Mouse (Mus musculus) intestine, embryonic 15.5 days (tissue): Measurements from ENCODE around the gene Fkbp6. TPM values are rescaled to one million over a fixed set of nuclear protein-coding genes. Genes with fewer than 3 reads are reported as not detected.

ENCODE experiments used
- ATAC-seq: fragments of 200-750 bp; cut with Nextera tagmentation; 2 replicates; pipeline ENCODE4 v1.8.0; 2017; ENCODE audit warnings: moderate TSS enrichment, moderate library complexity
- H3K27ac ChIP-seq: fragments of 300-500 bp; sonication (generic); 2 replicates; pipeline ENCODE4 v1.5.1; 2015; ENCODE audit warnings: mild to moderate bottlenecking, inconsistent platforms
- H3K27me3 ChIP-seq: fragments of 300-500 bp; sonication (generic); replicated peaks from 2 replicates; pipeline ENCODE4 v1.6.1; 2015; ENCODE audit warnings: inconsistent platforms
- H3K36me3 ChIP-seq: fragments of 300-500 bp; sonication (generic); 2 replicates; pipeline ENCODE4 v1.6.1; 2015; ENCODE audit warnings: inconsistent platforms
- H3K4me1 ChIP-seq: fragments of 300-500 bp; sonication (generic); replicated peaks from 2 replicates; pipeline ENCODE4 v1.6.1; 2015; ENCODE audit warnings: inconsistent platforms
- H3K4me2 ChIP-seq: fragments of 300-500 bp; sonication (generic); replicated peaks from 2 replicates; pipeline ENCODE4 v1.6.1; 2015; ENCODE audit warnings: mild to moderate bottlenecking, inconsistent platforms
- H3K4me3 ChIP-seq: fragments of 300-500 bp; sonication (generic); replicated peaks from 2 replicates; pipeline ENCODE4 v1.5.1; 2015; ENCODE audit warnings: inconsistent platforms
- H3K9ac ChIP-seq: fragments of 300-500 bp; sonication (generic); 2 replicates; pipeline ENCODE4 v1.6.1; 2015; ENCODE audit warnings: inconsistent platforms
- H3K9me3 ChIP-seq: fragments of 300-500 bp; sonication (generic); 2 replicates; pipeline ENCODE4 v1.6.1; 2016; ENCODE audit warnings: inconsistent platforms
- WGBS: fragments of 180-500 bp; shearing (Covaris S2); methylation state at CpG from one replicate; pipeline ENCODE4 v1.1.7; 2015; 5-methylcytosine and 5-hydroxymethylcytosine counted together
- polyA plus RNA-seq: library from polyadenylated mRNA; unstranded; fragments of >200 nt; fragmentation: Nextera tagmentation; extraction: Ambion mirVana; gene quantifications from 2 replicates; pipeline ENCODE4 v1.2.1, GENCODE M21; 2015

Gene Fkbp6
- polyA plus RNA-seq, 1 experiment from 2014 or later = 0.40 TPM

DNA sequence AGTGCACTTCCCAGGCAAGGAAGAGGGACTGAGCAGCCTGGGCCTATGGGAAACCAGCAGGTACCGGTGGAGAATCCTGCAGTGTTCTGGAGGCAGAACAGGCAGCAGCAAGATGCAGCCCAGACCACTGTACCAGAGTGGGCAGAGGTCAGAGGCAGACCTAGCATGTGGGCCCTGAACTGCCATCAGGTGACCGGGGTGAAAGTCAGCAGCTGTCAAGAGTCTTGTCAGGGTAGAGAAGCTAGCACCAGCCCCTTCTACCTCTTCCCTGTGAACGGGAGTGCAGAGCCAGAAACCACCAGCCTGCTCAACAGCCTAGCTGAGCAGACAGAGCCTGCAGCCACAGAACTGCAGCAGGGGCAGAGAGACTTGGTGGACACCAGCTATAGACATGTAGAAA lies 47.9 kb downstream of the Fkbp6 start:
- no peak for ATAC-seq
- Histone ChIP-seq H3K27me3 (no peaks in the 10 kb centered on the region), H3K36me3 (no peaks in the 10 kb centered on the region), H3K9ac (no peak overlapping the region), H3K9me3 (no peaks in the 10 kb centered on the region), H3K4me1 (no peaks in the 10 kb centered on the region), H3K27ac (no peak overlapping the region), H3K4me2 (no peak overlapping the region), H3K4me3 (no peak overlapping the region)
- WGBS = 28% methylated on average over 3 of the region's 3 CpGs

- H3K4me3 ChIP-seq = no peak overlapping the region
- no peak overlapping the region for H3K9ac ChIP-seq
- WGBS = 77% methylated on average over 2 of the region's 2 CpGs
- H3K27me3 ChIP-seq = no peaks in the 10 kb centered on the region
- H3K9me3 ChIP-seq = no peaks in the 10 kb centered on the region
- H3K27ac ChIP-seq = no peak overlapping the region
- no peaks in the 10 kb centered on the region for H3K36me3 ChIP-seq
- H3K4me2 ChIP-seq = no peak overlapping the region
- no peak for ATAC-seq
- no peaks in the 10 kb centered on the region for H3K4me1 ChIP-seq
These were observed 57.8 kb downstream of the Fkbp6 start for GRCm38 (mm10) chr5:135292001-135292400.

DNA sequence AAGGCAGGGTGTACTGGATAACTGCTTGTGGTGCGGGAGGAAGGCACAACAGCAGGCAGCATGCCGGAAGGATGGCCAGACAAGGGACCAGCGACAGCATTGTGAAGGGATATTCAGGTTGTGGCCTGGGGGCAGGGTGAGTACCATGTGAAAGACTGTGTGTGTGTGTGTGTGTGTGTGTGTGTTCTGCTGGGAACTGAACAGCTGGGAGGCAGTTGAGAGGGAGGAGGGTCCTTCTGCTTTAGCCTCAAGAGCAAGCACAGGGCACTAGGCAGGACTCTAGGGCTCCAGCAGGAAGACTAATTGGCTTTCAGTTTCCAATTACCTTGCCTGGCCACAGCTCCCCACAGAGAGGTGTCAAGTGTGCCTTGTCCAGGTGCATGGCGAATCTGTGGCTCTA lies 58.7 kb downstream of the Fkbp6 start:
- no peak overlapping the region for H3K9ac ChIP-seq
- no peaks in the 10 kb centered on the region for H3K4me1 ChIP-seq
- H3K9me3 ChIP-seq = no peaks in the 10 kb centered on the region
- ATAC-seq = 0 out of 2 replicates have a peak, but pooled peaks have one; percentile 23
- H3K36me3 ChIP-seq = no peaks in the 10 kb centered on the region
- no peaks in the 10 kb centered on the region for H3K27me3 ChIP-seq
- no peak overlapping the region for H3K4me3 ChIP-seq
- WGBS = 64% methylated on average over 4 of the region's 4 CpGs
- no peak overlapping the region for H3K27ac ChIP-seq
- H3K4me2 ChIP-seq = no peak overlapping the region

DNA sequence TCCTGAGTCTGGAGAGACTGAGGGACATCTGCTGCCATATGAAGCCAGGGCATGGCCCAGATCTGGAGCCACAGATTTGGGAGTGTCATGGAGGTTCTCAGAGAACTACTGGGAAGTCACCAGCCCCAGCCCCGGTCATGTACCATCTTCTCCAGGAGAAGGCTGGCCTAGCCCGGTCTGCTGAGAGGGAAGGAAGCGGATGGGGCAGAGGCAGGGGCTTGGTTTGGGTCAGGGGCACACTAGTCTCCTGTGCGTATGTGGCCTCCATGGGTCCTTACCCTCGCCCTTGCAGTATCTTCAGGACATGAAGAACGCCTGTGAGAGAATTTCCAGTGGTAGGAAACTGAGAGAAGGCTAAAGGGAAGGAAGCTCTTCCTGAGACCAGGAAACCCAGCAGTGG lies 59.1 kb downstream of the Fkbp6 start:
- no peak overlapping the region for H3K4me3 ChIP-seq

GRCm38 (mm10) chr5:135286926-135287325 lies 62.9 kb downstream of the Fkbp6 start:
- no peaks in the 10 kb centered on the region for H3K27me3 ChIP-seq
- no peak overlapping the region for H3K4me3 ChIP-seq
- H3K36me3 ChIP-seq = no peaks in the 10 kb centered on the region
- ATAC-seq = no peak
- 78% methylated on average over 5 of the region's 5 CpGs for WGBS
- H3K4me1 ChIP-seq = no peaks in the 10 kb centered on the region
- no peak overlapping the region for H3K4me2 ChIP-seq
- H3K9me3 ChIP-seq = no peaks in the 10 kb centered on the region
- no peak overlapping the region for H3K9ac ChIP-seq
- no peak overlapping the region for H3K27ac ChIP-seq

More for the DNA sequence above, 59.1 kb downstream of the Fkbp6 start:
- Histone ChIP-seq H3K4me2 (no peak overlapping the region), H3K27me3 (no peaks in the 10 kb centered on the region), H3K27ac (no peak overlapping the region), H3K9ac (no peak overlapping the region), H3K4me1 (no peaks in the 10 kb centered on the region), H3K36me3 (no peaks in the 10 kb centered on the region), H3K9me3 (no peaks in the 10 kb centered on the region)
- 86% methylated on average over 6 of the region's 6 CpGs for WGBS
- no peak for ATAC-seq

DNA sequence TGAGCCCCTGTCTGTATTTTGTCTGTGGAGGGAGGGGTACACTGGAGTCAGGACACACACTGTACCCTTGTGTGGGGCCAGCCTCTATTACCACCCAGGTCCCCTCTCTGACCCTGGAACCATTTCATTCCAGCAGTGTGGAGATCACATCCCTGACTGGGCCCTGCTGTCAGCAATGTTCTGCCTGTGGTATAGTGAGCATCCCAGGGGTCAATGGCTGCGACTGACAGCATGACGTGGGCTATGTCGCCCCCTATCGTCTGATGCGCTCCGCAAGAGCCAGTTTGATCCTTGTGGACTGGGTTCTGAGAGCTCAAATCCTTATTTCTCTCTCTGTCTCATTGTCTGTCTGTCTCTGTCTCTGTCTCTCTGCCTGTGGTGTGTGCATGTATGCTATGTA lies 63.7 kb downstream of the Fkbp6 start:
- WGBS = 0% methylated on average over 6 of the region's 6 CpGs
- Histone ChIP-seq H3K27ac (no peak overlapping the region), H3K9ac (no peak overlapping the region), H3K36me3 (no peaks in the 10 kb centered on the region), H3K27me3 (no peaks in the 10 kb centered on the region), H3K4me1 (no peaks in the 10 kb centered on the region), H3K4me3 (no peak overlapping the region), H3K4me2 (no peak overlapping the region), H3K9me3 (no peaks in the 10 kb centered on the region)
- peak; percentile 73 for ATAC-seq

DNA sequence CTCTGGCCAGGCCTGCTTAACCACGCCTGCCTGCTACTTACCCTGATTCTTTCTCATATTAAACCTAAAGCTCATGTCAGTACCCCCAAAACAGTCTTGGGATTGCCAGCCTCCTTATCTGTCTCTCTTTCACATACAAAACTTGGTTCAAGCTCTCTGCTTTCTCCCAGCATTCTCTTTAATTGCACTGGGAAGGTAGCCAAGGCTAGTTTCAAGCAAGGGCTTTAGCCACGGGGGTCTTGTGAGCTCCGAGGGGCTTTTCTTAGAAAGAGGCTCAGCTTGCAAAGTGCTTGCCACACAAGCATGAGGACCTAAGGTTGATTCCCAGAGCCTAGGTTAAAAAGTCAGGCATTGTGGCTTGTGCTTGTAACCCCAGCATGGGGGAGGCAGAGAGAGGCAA lies 64.6 kb downstream of the Fkbp6 start:
- H3K4me1 ChIP-seq = no peaks in the 10 kb centered on the region
- no peak overlapping the region for H3K9ac ChIP-seq
- no peaks in the 10 kb centered on the region for H3K9me3 ChIP-seq
- H3K27me3 ChIP-seq = no peaks in the 10 kb centered on the region
- no peak overlapping the region for H3K4me2 ChIP-seq
- 81% methylated on average over 3 of the region's 3 CpGs for WGBS
- ATAC-seq = no peak
- H3K27ac ChIP-seq = no peak overlapping the region
- no peak overlapping the region for H3K4me3 ChIP-seq
- no peaks in the 10 kb centered on the region for H3K36me3 ChIP-seq

DNA sequence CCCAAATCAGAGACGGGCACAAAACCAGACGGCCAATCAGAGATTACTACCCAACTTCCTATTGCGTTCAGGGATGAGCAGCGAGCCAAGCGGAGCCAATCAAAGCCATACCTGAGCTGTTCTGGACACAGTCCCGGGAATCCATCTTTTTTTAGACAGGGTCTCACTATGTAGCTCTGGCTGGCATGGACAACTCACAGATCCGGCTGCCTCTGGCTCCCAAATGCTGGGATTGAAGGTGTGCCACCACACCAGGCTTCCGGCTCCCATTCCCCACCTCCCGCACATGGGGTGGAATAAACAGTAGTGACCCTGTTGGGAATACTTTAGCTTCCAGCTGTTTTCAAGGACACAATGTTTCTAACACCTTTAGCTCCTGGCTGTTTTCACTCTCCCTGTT lies 69.6 kb downstream of the Fkbp6 start:
- peaks cover 7% of the 10 kb centered on the region; the same call in 1 of the 2 replicates for H3K27me3 ChIP-seq
- no peaks in the 10 kb centered on the region for H3K9me3 ChIP-seq
- no peak overlapping the region for H3K27ac ChIP-seq
- 63% methylated on average over 9 of the region's 9 CpGs for WGBS
- no peak overlapping the region for H3K9ac ChIP-seq
- no peak overlapping the region for H3K4me2 ChIP-seq
- ATAC-seq = no peak
- peaks cover 4% of the 10 kb centered on the region for H3K4me1 ChIP-seq
- no peak overlapping the region for H3K4me3 ChIP-seq
- no peaks in the 10 kb centered on the region for H3K36me3 ChIP-seq

DNA sequence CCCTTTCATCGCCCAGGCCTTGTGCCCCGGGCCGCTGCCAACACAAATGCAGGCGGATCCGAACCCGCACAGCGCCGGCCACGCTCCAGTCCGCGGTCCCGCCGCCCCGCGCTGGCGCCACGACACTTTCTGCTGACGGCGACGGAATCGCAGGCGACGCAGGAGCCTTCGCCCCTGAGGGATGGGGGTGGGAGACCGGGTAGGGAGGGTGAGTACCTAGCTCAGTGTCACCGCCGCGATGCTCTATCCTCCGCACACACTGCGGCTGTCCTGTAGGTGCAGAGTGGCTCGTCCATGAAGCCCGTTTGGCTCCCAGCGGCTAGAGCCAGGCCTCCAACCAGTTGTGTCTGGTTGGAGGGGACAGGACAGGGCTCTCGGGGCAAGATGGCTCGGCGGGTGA lies 73.2 kb downstream of the Fkbp6 start:
- no peak overlapping the region for H3K27ac ChIP-seq
- no peaks in the 10 kb centered on the region for H3K9me3 ChIP-seq
- H3K27me3 ChIP-seq = peaks cover 7% of the 10 kb centered on the region; the same call in 1 of the 2 replicates
- peaks cover 4% of the 10 kb centered on the region for H3K4me1 ChIP-seq
- 0 out of 2 replicates have a peak overlapping the region, but pooled peaks have one; percentile 23 for H3K9ac ChIP-seq
- H3K4me2 ChIP-seq = peak overlapping the region; percentile 55
- WGBS = 10% methylated on average over 36 of the region's 36 CpGs
- H3K4me3 ChIP-seq = peak overlapping the region; percentile 20; the same call in 1 of the 2 replicates
- peak; percentile 48 for ATAC-seq
- no peaks in the 10 kb centered on the region for H3K36me3 ChIP-seq

GRCm38 (mm10) chr5:135274663-135275396 lies 75.0 kb downstream of the Fkbp6 start:
- Histone ChIP-seq H3K9me3 (no peaks in the 10 kb centered on the region), H3K4me3 (no peak overlapping the region), H3K9ac (no peak overlapping the region), H3K27me3 (peaks cover 7% of the 10 kb centered on the region; the same call in 1 of the 2 replicates), H3K4me1 (peaks cover 4% of the 10 kb centered on the region), H3K4me2 (peak overlapping the region; percentile 12), H3K27ac (no peak overlapping the region), H3K36me3 (no peaks in the 10 kb centered on the region)
- WGBS = 29% methylated on average over 15 of the region's 15 CpGs
- ATAC-seq = peak; percentile 39; the same call in 1 of the 2 replicates

DNA sequence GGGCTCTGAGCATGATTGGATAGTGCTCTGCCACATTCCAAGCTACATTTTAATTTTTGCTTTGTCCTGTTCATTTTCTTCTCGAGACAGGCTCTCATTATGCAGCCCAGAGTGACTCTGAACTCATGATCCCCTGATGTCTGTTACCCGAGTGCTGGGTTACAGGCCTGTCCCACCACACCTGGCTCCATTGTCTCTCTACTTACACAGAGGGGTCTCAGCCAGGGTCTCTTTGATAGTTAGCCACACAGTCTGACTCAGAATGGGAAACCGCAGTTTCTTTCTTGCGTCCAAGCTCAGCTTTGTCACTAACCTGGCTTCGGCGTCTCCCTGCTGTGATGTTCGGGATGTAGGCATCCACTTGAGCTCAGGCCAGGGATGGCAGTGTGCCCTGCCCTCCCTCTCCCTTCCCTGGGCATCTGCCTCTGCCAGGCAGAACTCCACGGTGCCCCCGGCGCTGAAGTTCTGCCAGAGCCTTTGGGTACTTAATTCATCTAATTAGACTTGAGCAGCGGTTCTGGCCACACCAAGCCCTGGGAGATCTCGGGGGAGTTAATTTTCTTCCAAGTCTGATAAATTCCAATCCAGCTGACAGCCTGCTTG lies 78.2 kb downstream of the Fkbp6 start:
- H3K4me2 ChIP-seq = no peak overlapping the region
- H3K27me3 ChIP-seq = peaks cover 3% of the 10 kb centered on the region; the same call in 1 of the 2 replicates
- no peak overlapping the region for H3K27ac ChIP-seq
- 79% methylated on average over 12 of the region's 12 CpGs for WGBS
- no peaks in the 10 kb centered on the region for H3K36me3 ChIP-seq
- H3K9ac ChIP-seq = no peak overlapping the region
- ATAC-seq = no peak
- peaks cover 3% of the 10 kb centered on the region for H3K4me1 ChIP-seq
- no peak overlapping the region for H3K4me3 ChIP-seq
- no peaks in the 10 kb centered on the region for H3K9me3 ChIP-seq

GRCm38 (mm10) chr5:135270361-135270760 lies 79.5 kb downstream of the Fkbp6 start:
- Histone ChIP-seq H3K9ac (no peak overlapping the region), H3K4me1 (no peaks in the 10 kb centered on the region), H3K4me2 (no peak overlapping the region), H3K9me3 (no peaks in the 10 kb centered on the region), H3K36me3 (no peaks in the 10 kb centered on the region), H3K27me3 (no peaks in the 10 kb centered on the region), H3K27ac (no peak overlapping the region), H3K4me3 (no peak overlapping the region)
- WGBS = 78% methylated on average over 4 of the region's 4 CpGs
- ATAC-seq = no peak

DNA sequence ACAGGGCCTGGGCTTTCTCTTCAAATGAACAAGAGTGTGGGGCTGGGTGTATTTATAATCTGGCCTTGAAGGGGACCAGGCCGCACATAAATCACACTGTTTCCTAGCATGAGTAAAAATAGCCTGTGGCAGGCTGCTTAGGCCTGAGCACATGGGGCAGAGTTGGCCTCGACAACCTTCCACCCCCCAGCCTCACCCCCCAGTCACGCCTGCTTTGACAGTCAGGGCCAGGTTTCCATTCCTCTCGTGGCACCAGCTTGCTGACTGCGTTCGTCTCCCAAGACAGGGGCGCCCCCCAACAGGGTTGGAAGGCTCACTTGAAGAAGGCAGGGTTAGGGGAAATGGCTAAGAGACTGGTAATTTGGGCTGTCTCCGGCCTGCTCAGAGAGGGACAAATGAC lies 80.4 kb downstream of the Fkbp6 start:
- peaks cover under 1% of the 10 kb centered on the region; the same call in 1 of the 2 replicates for H3K4me1 ChIP-seq
- H3K9ac ChIP-seq = no peak overlapping the region
- H3K27me3 ChIP-seq = no peaks in the 10 kb centered on the region
- H3K4me3 ChIP-seq = no peak overlapping the region
- H3K4me2 ChIP-seq = no peak overlapping the region
- no peaks in the 10 kb centered on the region for H3K9me3 ChIP-seq
- no peak for ATAC-seq
- 65% methylated on average over 8 of the region's 8 CpGs for WGBS
- H3K36me3 ChIP-seq = no peaks in the 10 kb centered on the region
- no peak overlapping the region for H3K27ac ChIP-seq
